Mouse (Mus musculus) small intestine, adult 2 months (tissue): ENCODE measurements around the gene Tmem110.

Source experiments
- CTCF ChIP-seq: fragments of 200-500 bp; IDR thresholded peaks from 2 replicates; pipeline ENCODE4 v1.5.1; 2012; ENCODE audit warnings: low read depth, mild to moderate bottlenecking, control low read depth, inconsistent platforms, low read length, moderate library complexity, mixed read lengths; ENCODE audit not compliant: insufficient replicate concordance, insufficient read length; ENCODE audit errors: extremely low read depth
- POLR2A ChIP-seq: fragments of 200-500 bp; IDR thresholded peaks from 2 replicates; pipeline ENCODE4 v1.6.1; 2012; ENCODE audit warnings: low read depth, mild to moderate bottlenecking, control low read depth, inconsistent platforms, low read length, moderate library complexity

GRCm38 (mm10) chr14:30789471-30789870, 35.9 kb upstream of the Tmem110 start:
- TF ChIP-seq CTCF (no peak), POLR2A (no peak)
